Mouse (Mus musculus): ENCODE data around the gene Rrp1b.
"Not testable (repeated sequence)": the region's sequence is repeated elsewhere in the genome, so short reads cannot be mapped to it uniquely, and the experiment has no call there.

Gene Rrp1b

DNA sequence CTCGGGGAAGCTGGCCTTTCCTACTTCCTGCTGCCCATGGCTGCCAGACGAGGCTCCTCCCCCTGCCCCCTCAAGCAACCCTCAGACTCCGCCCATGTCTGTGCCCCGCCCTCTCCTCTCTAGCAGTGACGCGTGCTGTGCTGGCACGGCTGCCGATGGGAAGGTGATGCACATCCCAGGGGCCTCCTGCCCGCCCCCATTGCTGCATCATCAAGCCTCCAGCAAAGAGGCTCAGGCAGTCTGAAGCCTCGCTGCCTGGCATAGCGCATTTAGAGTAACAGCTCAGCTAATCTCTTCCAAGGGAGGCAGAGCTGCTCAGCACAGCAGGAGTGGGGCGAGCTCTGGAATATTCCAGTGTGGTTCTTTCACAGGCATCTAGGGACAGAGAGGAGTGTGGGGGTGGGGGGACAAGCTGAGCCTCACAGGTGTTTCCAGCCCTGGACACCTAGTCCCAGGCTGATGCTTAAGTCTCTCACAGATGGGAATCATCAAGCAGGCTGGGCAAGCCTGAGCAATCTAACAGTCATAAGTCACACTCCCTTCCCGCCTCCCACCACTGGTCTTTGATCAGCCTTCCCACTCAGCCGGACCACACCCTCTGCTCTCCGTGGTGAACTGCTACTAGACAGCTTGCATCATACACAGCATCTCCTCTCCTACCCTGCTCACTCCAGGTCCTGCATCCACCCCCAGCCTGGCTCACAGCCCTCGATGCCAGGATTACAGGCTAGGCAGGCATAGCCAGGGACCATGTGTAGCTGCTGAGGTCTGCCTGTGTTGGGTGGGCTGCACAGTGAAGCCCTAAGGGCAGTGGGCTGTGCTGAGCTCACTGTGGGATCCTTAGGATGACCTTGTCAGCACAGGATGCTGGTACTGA lies 55.7 kb downstream of the Rrp1b start:
- peak; percentile 89 to 93 for DNase-seq

DNA sequence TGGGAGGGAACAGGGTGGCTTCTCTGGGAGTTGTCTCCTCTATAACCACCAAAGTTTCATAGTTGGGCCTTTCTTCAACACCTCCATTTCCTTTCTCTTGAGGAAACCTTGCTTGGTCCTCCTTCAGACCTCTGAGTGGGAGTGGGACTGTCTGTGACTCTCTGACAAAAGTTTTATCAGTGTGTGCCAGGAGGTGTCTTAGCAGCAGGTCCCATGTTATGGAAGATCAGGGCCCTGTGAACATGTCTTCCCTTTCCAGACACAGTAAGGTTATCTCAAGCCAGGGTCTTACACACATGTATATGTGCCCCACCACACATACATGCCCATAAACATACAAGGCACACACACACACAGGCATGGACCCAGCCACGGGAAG lies 56.3 kb downstream of the Rrp1b start:
- DNase-seq, result no peak

DNA sequence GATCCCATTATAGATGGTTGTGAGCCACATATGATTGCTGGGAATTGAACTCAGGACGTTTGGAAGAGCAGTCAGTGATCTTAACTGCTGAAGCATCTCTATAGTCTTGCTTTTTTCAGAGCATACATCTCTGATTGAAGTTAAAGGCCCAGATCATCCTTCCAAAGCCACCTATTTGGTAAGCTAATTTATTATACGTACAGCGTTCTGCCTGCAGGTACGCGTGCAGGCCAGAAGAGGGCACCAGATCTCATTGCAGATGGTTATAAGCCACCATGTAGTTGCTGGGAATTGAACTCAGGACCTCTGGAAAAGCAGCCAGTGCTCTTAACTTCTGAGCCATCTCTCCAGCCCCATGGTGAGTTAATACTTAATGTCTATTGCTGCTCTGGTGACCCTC lies 57.0 kb downstream of the Rrp1b start:
- no peak for DNase-seq

DNA sequence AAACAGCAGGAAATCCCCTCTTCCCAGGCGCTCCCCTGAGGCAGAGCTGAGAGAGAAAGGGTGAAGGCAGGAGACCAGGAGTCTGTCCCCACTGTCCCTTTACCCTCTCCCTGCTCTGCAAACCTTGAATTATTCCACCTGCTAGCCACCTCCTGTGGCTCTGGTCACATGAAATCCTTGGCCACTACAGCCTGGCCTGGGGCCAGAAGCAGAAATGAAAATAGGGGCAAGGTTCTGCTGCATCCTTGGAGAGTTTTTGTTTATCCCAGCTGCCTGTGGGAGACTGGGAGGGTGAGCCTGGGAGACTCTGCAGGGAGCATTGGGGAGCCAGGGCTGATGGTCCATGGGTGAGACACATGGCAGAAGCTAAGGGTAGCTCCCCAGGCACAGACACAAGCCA lies 61.8 kb downstream of the Rrp1b start:
- DNase-seq, result peak; percentile 28 to 65

DNA sequence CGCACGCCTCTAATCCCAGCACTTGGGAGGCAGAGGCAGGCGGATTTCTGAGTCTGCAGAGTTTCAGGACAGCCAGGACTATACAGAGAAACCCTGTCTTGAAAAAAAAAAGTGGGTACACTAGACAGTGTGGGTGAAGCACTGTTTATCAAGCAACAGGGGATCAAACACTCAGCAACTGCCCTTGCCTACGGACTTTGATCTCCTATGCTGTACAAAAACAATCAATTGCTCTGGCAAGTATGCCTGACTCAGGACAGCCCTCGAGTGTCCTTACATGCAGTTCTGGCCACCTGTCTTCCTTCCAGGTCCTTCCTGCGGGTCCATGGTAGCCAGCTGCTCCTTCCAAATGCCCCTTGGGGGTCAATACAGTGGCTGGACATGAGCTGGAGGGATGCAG lies 63.0 kb downstream of the Rrp1b start:
- not testable (repeated sequence) for DNase-seq

DNA sequence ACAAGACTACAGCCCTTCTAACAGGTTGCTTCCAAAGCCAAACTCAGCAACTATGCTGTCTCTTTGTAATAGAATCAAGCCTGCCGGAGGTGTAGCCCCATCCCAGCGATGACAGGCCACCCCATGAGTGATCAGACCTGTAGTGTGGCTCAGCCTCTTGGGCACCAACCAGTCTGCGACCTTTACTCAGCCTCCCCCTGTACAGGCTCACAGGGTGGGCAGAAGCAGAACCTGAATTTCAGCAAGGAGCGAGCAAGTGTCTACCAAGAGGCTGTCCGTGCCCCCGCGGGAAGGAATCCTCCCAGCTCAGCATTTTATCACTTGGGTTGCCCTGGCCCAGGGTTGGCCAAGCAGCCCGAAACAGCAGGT lies 63.7 kb downstream of the Rrp1b start:
- DNase-seq, result no peak

DNA sequence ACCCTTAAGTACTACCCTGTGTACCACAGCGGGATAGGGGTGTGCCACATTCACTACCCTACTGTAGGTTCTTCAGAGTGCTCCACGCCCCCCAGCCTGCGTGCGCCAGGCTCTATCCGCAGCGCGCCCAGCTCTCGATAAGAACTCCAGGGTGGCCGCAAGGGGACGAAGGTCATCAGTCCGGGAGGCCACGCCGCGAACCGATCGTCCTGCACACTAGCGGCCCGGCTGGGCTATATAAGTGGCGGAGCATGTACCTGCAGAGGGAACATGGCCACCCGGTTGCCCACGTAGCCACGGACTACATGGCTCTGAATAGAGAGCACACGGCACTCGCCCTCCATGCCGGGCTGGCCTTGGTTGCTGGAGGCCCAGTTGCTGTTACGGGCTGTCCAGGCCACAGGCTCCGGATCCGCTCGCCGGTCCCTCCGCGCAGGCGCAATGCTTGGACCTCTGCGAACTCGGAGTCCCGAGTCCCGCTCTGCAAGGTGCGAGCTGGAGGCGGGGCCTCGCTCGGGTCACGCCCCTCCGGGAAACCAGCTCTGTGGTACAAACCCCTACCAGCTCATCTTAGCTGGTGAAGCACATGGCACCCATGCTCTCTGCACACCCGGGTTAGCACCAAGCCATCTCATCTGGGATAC lies 64.2 kb downstream of the Rrp1b start:
- DNase-seq, result peak; percentile 84 to 91

DNA sequence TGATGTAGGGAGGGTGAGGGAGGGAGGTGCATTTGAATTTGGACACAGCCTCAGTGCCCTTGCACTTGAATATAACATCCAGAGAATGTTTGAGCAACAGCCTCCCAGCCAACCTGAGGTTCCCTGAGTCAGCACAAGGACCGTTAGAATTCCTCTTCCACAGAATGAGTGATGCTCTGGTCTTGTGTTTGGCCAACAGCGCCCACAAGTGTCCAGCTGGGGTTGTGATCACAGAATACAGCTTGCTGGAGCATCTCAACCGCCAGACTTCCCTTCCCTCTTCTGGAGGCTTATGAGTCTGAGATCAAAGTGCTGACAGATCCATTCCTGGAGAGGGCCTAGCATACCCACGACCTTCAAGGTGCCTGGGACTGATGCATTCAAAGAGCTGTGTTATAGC lies 67.2 kb downstream of the Rrp1b start:
- peak; percentile 34 to 46 for DNase-seq

DNA sequence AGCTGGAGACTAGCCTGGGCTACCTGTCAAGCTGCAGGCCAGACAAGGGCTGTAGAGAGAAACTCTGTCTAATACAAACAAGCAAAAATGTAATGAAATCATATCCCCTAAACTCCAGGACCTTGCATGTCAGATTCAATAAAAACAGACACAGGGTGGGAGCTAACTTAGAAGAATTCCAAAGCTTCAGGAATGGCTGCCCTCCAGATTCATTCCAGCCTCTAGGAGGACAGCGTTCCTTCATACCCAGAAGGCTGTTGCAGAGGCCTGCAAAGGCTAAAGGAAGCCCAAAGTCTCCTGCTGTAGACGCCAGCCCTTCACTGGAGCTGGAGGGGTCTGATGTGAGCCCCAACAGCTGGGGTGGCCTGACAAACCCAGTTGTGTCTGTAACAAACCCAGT lies 70.5 kb downstream of the Rrp1b start:
- peak; percentile 27 to 50 for DNase-seq

DNA sequence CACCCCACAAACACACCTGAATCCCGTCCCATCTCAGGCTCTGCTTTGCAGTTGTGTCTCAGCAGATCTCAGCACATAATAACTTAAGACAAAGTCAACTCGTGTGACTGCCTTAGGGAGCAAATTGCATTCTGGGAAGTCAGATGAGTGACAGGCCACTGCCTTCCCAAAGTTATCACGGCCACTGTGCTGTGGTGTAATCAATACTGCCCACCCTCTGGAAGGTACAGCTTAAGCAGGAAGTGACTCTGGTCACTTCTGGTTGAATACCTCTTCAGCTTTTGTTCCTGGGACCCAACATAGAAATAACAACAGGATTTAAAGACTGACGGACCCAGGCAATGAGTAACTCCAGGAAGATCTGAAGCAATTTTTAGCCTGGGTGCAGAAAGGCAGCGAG lies 72.0 kb downstream of the Rrp1b start:
- DNase-seq, result no peak

DNA sequence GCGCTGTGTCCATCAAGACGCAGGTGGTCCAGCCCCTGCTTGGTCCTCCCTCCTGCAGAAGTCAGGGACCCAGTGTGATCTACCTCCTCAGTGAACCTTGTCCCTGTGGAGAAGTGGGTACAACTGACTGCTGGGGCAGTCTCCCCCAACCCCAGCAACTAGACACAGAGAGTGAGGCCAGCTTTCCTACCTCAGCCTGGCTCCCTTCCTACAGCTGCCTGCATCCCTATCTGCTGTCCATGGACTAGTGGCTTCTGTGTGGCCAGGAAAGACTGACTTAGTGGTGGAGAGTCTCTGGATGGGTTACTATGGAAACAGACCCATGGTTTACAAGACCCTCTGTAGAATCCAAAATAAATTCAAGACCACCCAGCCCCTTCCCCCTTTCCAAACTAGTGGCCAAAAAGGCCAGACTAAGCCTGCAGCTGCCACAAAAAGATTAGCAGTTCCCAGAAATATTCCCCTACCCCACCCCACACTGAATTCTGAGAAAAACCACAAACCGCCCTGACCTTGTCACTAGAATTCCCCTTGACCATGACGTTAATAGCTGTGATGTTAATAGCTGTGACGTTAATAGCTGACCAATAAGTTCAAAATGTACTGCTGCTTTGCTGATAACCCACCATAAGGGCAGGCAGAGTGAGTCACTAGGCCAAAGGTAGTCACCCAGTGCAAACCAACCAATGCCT lies 72.6 kb downstream of the Rrp1b start:
- not testable (repeated sequence) for DNase-seq

DNA sequence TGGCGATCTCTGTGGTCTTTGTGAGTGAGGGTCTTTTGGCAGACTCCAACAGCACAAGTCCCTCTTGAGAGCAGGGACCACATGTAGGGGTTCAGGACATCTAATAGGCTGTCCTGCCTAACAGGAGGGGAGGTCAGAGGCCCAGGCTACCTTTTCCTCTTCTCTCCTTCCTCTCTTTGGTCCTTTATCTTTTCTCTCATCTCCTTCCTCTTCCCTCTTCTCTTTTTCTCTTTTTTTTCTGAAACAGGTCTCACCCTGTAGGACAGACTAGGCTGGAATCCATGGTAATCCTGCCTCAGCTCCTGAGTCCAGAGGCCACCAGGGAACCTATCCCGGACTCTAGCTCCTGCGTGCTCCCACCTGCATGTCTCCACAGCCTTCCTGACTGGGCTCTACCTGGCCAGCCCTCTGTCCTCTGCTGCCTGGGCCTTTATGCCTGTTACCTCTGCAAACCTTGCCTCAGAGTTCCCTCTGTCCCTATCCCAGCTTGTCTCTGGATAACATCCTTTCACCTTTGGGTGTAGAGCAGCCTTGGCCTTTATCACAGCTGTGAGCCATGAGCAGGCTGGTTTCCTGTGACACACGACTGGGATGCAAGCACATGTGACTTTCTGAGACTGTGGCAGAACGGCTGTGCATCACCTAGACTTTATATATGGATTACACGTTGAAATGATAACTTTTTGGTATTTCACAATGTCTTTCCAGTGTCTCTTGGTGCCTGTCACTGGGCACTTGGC lies 73.5 kb downstream of the Rrp1b start:
- no peak for DNase-seq

DNA sequence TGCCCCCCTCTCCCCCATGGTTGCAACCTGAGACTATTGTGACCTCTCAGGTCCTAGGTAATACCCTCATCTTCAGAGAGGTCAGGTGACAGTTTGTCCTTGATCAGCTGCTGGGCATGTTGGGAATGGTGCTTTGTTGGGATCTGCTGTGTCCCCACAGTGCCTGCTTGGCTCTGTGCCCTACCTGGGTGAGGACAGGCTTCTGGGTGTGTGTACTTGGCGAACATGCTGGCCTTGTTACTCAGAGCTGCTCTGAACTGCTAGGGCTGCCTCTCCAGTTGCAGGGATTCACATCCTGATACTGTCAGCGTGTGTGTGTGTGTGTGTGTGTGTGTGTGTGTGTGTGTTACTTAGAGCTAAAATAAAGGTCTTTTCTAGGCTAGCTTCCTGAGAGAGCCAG lies 74.5 kb downstream of the Rrp1b start:
- DNase-seq, result peak; percentile 23 to 35

DNA sequence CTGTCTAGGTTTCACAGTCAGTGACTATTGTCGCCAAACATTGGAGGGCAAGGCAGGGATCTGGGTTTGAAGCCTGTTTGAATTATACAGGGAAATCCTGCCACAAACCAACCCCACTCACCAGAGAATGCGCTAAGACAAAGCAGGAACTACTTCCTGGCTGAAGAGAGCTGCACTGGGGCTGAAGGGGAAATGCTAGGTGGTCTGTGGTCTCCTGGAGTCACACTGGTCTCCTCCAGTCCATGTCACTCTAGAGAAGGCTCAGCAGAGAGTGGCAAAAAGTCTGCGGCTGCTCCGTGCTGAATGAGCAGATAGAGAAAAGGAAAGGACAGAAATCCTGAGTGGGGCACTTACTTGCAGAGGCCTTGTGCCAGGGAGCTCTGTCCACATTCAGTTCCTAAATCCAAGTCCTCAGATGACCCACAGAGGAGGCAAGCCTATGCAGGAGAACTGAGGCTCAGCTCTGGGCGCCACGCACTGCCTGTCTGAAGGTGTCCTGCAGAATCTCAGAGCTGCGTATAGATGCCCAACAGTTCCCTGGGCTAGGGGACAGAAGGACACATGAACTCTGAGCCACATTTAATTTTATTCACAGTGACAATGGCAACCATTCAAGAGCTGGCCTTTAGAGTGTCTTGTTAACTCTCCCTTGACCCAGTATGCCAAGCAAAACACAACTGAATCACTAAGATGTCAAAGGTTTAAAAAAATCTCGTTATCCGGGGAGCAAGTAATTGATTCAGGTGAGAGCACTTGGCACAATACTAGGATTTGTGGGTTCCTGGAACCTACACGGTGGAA lies 75.3 kb downstream of the Rrp1b start:
- DNase-seq, result no peak
